Mouse (Mus musculus) heart, adult 2 months (tissue): Measurements from ENCODE around the gene Cyp26b1.

ENCODE experiments used
- CTCF ChIP-seq: fragments of 200-600 bp; IDR thresholded peaks from 2 replicates; pipeline ENCODE4 v1.8.1; 2022; ENCODE audit warnings: antibody characterized with exemption, mild to moderate bottlenecking, moderate library complexity
- EP300 ChIP-seq: fragments of 200-500 bp; IDR thresholded peaks from 2 replicates; pipeline ENCODE4 v1.6.1; 2011; ENCODE audit warnings: low read depth, low read length, control low read depth; ENCODE audit not compliant: insufficient read depth
- POLR2A ChIP-seq: fragments of 200-500 bp; IDR thresholded peaks from 2 replicates; pipeline ENCODE4 v1.6.1; 2011; ENCODE audit warnings: mild to moderate bottlenecking, low read depth, low read length, control low read depth; ENCODE audit not compliant: insufficient read depth

DNA sequence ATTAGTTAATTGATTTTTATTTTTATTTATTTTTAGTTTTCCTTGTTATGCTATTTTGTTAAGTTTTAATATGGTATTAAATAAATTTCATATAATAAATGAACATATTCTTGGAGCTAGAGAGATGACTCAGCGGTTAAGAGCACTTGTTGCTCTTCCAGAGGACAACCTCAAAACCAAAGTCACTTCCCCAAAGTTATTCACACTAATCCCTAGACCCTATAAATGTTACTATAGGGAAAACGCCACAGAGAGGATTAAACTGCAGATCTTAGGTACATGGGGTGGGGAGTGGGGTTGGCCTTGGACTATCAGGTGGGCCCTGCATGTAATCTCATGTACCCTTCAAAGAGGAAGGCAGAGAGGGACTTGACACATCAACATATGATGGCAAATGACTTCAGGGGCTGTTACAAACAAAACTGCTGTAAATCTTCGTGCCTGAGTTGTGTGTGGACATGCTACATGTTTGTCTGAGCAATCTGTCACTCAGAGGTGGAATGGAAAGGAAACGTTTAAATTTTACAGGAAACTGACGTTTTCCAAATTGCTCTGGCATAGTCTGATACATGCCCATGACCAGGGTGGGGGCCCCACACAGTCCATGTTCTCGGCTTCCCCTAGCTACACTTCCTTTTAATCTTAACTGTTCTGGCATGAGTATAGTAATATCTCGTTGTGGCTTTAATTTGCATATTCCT lies 68.7 kb downstream of the Cyp26b1 start:
- TF ChIP-seq EP300 (no peak), POLR2A (no peak), CTCF (no peak)
